Mouse (Mus musculus) hindbrain, embryonic 13.5 days (tissue): ENCODE measurements around the gene Slc9a8. TPM values are rescaled to one million over a fixed set of nuclear protein-coding genes. Genes with fewer than 3 reads are reported as not detected.

Source experiments
- ATAC-seq: fragments of 200-750 bp; cut with Nextera tagmentation; 2 replicates; pipeline ENCODE4 v1.8.0; 2017; ENCODE audit warnings: moderate TSS enrichment; ENCODE audit not compliant: low FRiP score
- H3K27ac ChIP-seq: fragments of 300-500 bp; sonication (generic); 2 replicates; pipeline ENCODE4 v1.5.1; 2015; ENCODE audit warnings: inconsistent platforms, mild to moderate bottlenecking, moderate library complexity
- H3K27me3 ChIP-seq: fragments of 300-500 bp; sonication (generic); 2 replicates; pipeline ENCODE4 v1.6.1; 2015; ENCODE audit warnings: mild to moderate bottlenecking, inconsistent platforms
- H3K36me3 ChIP-seq: fragments of 300-500 bp; sonication (generic); 2 replicates; pipeline ENCODE4 v1.6.1; 2015; ENCODE audit warnings: mild to moderate bottlenecking, inconsistent platforms
- H3K4me1 ChIP-seq: fragments of 300-500 bp; sonication (generic); replicated peaks from 2 replicates; pipeline ENCODE4 v1.6.1; 2015; ENCODE audit warnings: inconsistent platforms
- H3K4me2 ChIP-seq: fragments of 300-500 bp; sonication (generic); 2 replicates; pipeline ENCODE4 v1.6.1; 2015; ENCODE audit warnings: inconsistent platforms, mild to moderate bottlenecking, moderate library complexity
- H3K4me3 ChIP-seq: fragments of 300-500 bp; sonication (generic); 2 replicates; pipeline ENCODE4 v1.5.1; 2015; ENCODE audit warnings: mild to moderate bottlenecking, inconsistent platforms
- H3K9ac ChIP-seq: fragments of 300-500 bp; sonication (generic); 2 replicates; pipeline ENCODE4 v1.6.1; 2015; ENCODE audit warnings: mild to moderate bottlenecking, inconsistent platforms
- H3K9me3 ChIP-seq: fragments of 300-500 bp; sonication (generic); 2 replicates; pipeline ENCODE4 v1.6.1; 2016; ENCODE audit warnings: inconsistent platforms
- WGBS: fragments of 180-500 bp; shearing (Covaris S2); methylation state at CpG from one replicate; pipeline ENCODE4 v1.1.7; 2015; 5-methylcytosine and 5-hydroxymethylcytosine counted together
- polyA plus RNA-seq: library from polyadenylated mRNA; unstranded; fragments of >200 nt; fragmentation: Nextera tagmentation; extraction: Ambion mirVana; gene quantifications from 2 replicates; pipeline ENCODE4 v1.2.1, GENCODE M21; 2015

Gene Slc9a8
- polyA plus RNA-seq, 1 experiment from 2014 or later = 21.2 TPM

DNA sequence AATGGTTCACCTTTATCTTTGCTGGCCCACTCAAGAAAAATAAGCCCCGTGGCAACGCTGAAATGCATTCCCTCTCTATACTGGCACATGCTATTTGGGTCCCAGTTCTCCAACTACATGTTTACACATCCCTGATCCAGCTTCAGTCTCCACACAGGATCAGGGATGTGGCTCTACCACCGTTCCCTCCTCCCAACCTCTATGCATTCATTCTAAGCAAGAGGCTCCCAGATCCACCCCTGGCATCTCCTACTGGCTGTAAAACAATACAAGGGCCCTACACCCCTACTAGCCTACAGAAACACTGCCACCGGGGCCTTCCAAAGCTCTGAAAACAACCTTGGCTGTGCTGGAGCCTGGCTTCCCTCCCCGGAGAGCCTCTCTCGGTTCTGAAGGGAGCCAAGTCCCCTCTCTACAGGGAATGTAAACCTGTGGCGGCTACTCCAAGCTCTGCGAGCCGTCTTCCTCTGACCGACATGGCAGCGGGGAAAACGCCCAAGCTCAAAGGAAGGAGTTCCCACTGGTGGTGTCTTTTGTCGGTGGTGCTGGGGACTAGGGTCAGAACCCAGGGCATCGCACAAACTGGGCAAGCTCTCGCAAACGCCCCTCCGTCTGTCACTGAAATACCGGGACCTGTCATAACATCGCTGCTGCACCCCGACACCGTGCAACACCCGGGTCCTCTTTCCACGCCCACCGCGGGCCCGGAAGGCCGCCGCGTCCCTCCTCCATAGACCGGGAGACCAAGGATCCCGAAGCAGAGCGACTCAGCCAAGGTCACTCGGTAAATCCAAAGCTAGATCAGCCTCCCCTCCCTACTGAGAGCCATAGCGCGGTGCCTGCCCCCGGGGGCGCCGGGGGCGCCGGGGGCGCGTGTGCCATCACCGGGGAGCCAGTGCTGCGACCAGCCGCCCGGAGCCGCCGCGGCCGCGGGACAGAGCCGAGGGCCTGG, 70.5 kb downstream of the Slc9a8 start, which contains the start of gene Rnf114:
Gene Rnf114 (plus strand): TSS at position 889 of the 952 bp plus-strand sequence.
- peak within 1 kb of the TSS; percentile 98 for H3K4me2 ChIP-seq
- H3K27me3 ChIP-seq = no peaks in the 10 kb centered on the region
- H3K27ac ChIP-seq = peak within 1 kb of the TSS; percentile 99
- H3K4me3 ChIP-seq = peak within 1 kb of the TSS; percentile 100
- peaks cover 41% of the 10 kb centered on the region for H3K4me1 ChIP-seq
- peaks cover 14% of the 10 kb centered on the region for H3K36me3 ChIP-seq
- WGBS = 4% methylated on average over 48 of the region's 52 CpGs
- peak; percentile 49 for ATAC-seq
- H3K9ac ChIP-seq = peak within 1 kb of the TSS; percentile 99
- H3K9me3 ChIP-seq = no peaks in the 10 kb centered on the region

GRCm38 (mm10) chr2:167492713-167493636, 71.5 kb downstream of the Slc9a8 start, which contains the start of gene Spata2:
Gene Spata2 (minus strand): TSS chr2:167492887.
- peak; percentile 86 for ATAC-seq
- H3K4me2 ChIP-seq = peak within 1 kb of the TSS; percentile 98
- peaks cover 34% of the 10 kb centered on the region for H3K4me1 ChIP-seq
- WGBS = 2% methylated on average over 63 of the region's 63 CpGs
- H3K9ac ChIP-seq = peak within 1 kb of the TSS; percentile 99
- no peaks in the 10 kb centered on the region for H3K9me3 ChIP-seq
- peaks cover 7% of the 10 kb centered on the region for H3K36me3 ChIP-seq
- peak within 1 kb of the TSS; percentile 99 for H3K27ac ChIP-seq
- peak within 1 kb of the TSS; percentile 100 for H3K4me3 ChIP-seq
- H3K27me3 ChIP-seq = no peaks in the 10 kb centered on the region

DNA sequence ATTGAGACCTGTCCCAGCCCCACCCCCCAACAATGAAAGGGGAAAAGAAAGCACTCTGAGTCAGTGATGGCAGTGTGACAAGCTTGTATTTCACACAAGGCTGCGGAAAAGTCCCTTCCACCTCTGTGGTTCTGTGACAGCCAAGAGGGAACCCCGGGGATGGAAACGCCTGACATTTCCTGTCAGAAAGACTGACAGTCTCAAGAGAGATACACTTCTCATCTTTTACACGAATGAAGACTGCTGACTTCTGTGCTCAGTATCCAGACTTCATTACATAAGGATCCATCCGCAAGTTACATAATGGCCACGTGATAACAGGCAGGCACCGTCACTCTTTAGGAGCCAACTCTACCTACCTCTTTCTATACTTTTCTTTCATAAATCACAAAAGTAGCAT, 74.9 kb downstream of the Slc9a8 start:
- Histone ChIP-seq H3K4me2 (no peak overlapping the region), H3K27ac (no peak overlapping the region), H3K9me3 (no peaks in the 10 kb centered on the region), H3K27me3 (no peaks in the 10 kb centered on the region), H3K4me3 (no peak overlapping the region), H3K36me3 (peaks cover 7% of the 10 kb centered on the region), H3K4me1 (peaks cover 14% of the 10 kb centered on the region), H3K9ac (no peak overlapping the region)
- 85% methylated on average over 7 of the region's 7 CpGs for WGBS
- no peak for ATAC-seq

- Histone ChIP-seq H3K27ac (no peak overlapping the region), H3K4me2 (no peak overlapping the region), H3K4me1 (peaks cover 7% of the 10 kb centered on the region), H3K9ac (no peak overlapping the region), H3K27me3 (no peaks in the 10 kb centered on the region), H3K4me3 (no peak overlapping the region), H3K36me3 (peaks cover 7% of the 10 kb centered on the region), H3K9me3 (no peaks in the 10 kb centered on the region)
- 78% methylated on average over 5 of the region's 5 CpGs for WGBS
- ATAC-seq = no peak
Observed at GRCm38 (mm10) chr2:167497272-167497671, 75.8 kb downstream of the Slc9a8 start.

DNA sequence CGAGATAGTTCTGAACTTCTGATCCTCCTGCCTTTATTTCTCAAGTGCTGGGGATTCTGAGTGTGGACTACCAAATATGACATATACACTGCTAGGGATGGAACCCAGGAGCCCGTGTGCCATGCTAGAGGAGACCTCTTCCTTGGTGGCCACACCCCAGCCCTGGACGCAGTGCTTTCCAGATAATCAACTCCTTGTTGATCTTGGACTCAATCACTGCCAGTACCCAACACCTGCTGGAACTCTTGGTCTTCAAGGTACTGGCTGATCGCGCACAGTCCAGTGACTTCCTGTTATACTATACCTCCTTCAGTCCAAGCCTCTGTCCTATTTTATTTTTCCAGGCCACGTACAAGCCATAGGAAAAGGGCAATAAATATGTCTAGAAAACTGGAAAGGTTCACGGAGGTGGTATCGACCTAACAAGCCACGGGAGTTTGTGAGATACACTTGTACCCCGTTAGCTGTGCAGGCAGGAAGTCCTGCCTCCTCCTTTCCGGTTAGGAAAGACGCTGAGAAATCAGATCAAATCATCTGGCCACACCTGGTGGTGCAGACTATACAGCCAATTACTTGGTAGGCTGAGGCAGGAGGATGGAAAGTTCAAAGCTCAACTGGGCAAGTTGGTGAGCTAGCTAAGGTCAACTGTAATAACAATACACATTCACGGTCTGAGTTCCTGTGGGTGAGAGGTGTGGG, 81.2 kb downstream of the Slc9a8 start:
- peak; percentile 40; the same call in 1 of the 2 replicates for ATAC-seq
- Histone ChIP-seq H3K9ac (peak overlapping the region; percentile 98; the same call in 1 of the 2 replicates), H3K36me3 (peaks cover 9% of the 10 kb centered on the region), H3K4me3 (peak overlapping the region; percentile 90), H3K27me3 (no peaks in the 10 kb centered on the region), H3K4me1 (peaks cover 37% of the 10 kb centered on the region), H3K9me3 (no peaks in the 10 kb centered on the region), H3K4me2 (peak overlapping the region; percentile 92), H3K27ac (peak overlapping the region; percentile 93)
- WGBS = 56% methylated on average over 13 of the region's 13 CpGs

GRCm38 (mm10) chr2:167503253-167503895, 81.9 kb downstream of the Slc9a8 start:
- H3K4me2 ChIP-seq = peak overlapping the region; percentile 92
- ATAC-seq = peak; percentile 83
- no peaks in the 10 kb centered on the region for H3K27me3 ChIP-seq
- H3K4me1 ChIP-seq = peaks cover 37% of the 10 kb centered on the region
- under 1% methylated on average over 71 of the region's 85 CpGs for WGBS
- peak overlapping the region; percentile 93 for H3K27ac ChIP-seq
- H3K4me3 ChIP-seq = peak overlapping the region; percentile 90
- H3K9ac ChIP-seq = peak overlapping the region; percentile 98
- H3K36me3 ChIP-seq = peaks cover 15% of the 10 kb centered on the region
- no peaks in the 10 kb centered on the region for H3K9me3 ChIP-seq

GRCm38 (mm10) chr2:167503896-167504349, 82.4 kb downstream of the Slc9a8 start:
- peak; percentile 11; the same call in 1 of the 2 replicates for ATAC-seq
- Histone ChIP-seq H3K36me3 (peaks cover 21% of the 10 kb centered on the region), H3K9ac (peak overlapping the region; percentile 98), H3K27me3 (no peaks in the 10 kb centered on the region), H3K4me1 (peaks cover 37% of the 10 kb centered on the region), H3K27ac (peak overlapping the region; percentile 93), H3K4me3 (peak overlapping the region; percentile 90), H3K9me3 (no peaks in the 10 kb centered on the region), H3K4me2 (peak overlapping the region; percentile 92)
- WGBS = 2% methylated on average over 32 of the region's 32 CpGs

DNA sequence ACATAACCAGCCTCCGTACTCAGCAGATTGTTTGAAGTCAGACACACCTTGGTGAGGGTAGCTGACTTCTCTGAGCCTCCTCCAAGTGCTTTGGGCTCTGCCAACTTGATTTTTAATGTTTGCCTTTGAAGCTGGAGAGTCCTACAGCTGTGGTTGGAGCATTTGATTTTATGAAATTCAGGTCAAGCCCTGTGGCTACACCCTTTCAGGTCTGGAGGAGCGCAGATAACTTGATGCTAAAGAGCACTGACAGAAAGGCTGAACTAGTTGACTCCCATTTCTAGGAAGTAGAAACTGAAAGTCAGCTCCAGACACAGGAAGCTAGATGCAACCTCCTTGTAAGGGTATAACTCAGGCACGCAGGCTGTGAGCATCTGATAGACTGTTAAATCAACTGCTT, 83.6 kb downstream of the Slc9a8 start:
- Histone ChIP-seq H3K36me3 (peaks cover 31% of the 10 kb centered on the region), H3K4me1 (peaks cover 37% of the 10 kb centered on the region), H3K4me2 (peak overlapping the region; percentile 92), H3K9ac (peak overlapping the region; percentile 98), H3K9me3 (no peaks in the 10 kb centered on the region), H3K27ac (no peak overlapping the region), H3K4me3 (peak overlapping the region; percentile 90), H3K27me3 (no peaks in the 10 kb centered on the region)
- WGBS = 87% methylated on average over 3 of the region's 3 CpGs
- no peak for ATAC-seq

- peaks cover 46% of the 10 kb centered on the region for H3K36me3 ChIP-seq
- H3K9ac ChIP-seq = peak overlapping the region; percentile 26; the same call in 1 of the 2 replicates
- peak overlapping the region; percentile 18; the same call in 1 of the 2 replicates for H3K4me2 ChIP-seq
Observed at GRCm38 (mm10) chr2:167506546-167507260, 85.2 kb downstream of the Slc9a8 start.

GRCm38 (mm10) chr2:167507719-167508385, 86.3 kb downstream of the Slc9a8 start:
- H3K4me2 ChIP-seq = no peak overlapping the region
- no peaks in the 10 kb centered on the region for H3K27me3 ChIP-seq
- H3K4me3 ChIP-seq = no peak overlapping the region
- H3K9me3 ChIP-seq = no peaks in the 10 kb centered on the region
- WGBS = 97% methylated on average over 3 of the region's 3 CpGs
- H3K9ac ChIP-seq = no peak overlapping the region
- no peak overlapping the region for H3K27ac ChIP-seq
- H3K4me1 ChIP-seq = peaks cover 35% of the 10 kb centered on the region
- H3K36me3 ChIP-seq = peaks cover 57% of the 10 kb centered on the region
- ATAC-seq = no peak

More at GRCm38 (mm10) chr2:167506546-167507260, 85.2 kb downstream of the Slc9a8 start:
- Histone ChIP-seq H3K9me3 (no peaks in the 10 kb centered on the region), H3K4me1 (peaks cover 37% of the 10 kb centered on the region), H3K27ac (no peak overlapping the region), H3K4me3 (no peak overlapping the region), H3K27me3 (no peaks in the 10 kb centered on the region)
- 94% methylated on average over 10 of the region's 10 CpGs for WGBS
- no peak for ATAC-seq
